Mouse (Mus musculus) left cerebral cortex, adult 2 months (tissue): ENCODE measurements around the gene Gnai3. TPM values are rescaled to one million over a fixed set of nuclear protein-coding genes. Genes with fewer than 3 reads are reported as not detected.

Experiments
- DNase-seq, 2 experiments: peaks; one replicate each; pipeline ENCODE4 v3.0.0; 2021 to 2022; ENCODE audit warnings: low spot score in 2 of 2, mixed read lengths in 1 of 2; ENCODE audit errors: extremely low spot score in 1 of 2
- H3K27ac ChIP-seq: fragments of 200-600 bp; 2 replicates; pipeline ENCODE4 v1.8.1; 2022
- H3K4me3 ChIP-seq: fragments of 200-600 bp; 2 replicates; pipeline ENCODE4 v1.8.1; 2022
- CTCF ChIP-seq: fragments of 200-600 bp; IDR thresholded peaks from 2 replicates; pipeline ENCODE4 v1.8.1; 2022; ENCODE audit warnings: antibody characterized with exemption, mild to moderate bottlenecking, moderate library complexity
- intact Hi-C: fragments of 180-260 bp; cut with DNase I; formaldehyde crosslinking; loops from one replicate; pipeline ENCODE4 v1.15.1; 2025
- total RNA-seq, 2 experiments: library from RNA; stranded (reverse); gene quantifications; 2 replicates each; pipeline ENCODE4 v1.2.3; 2021

The Gnai3 gene
- total RNA-seq, 2 experiments from 2014 or later = 26.9 to 28.6 TPM

DNA sequence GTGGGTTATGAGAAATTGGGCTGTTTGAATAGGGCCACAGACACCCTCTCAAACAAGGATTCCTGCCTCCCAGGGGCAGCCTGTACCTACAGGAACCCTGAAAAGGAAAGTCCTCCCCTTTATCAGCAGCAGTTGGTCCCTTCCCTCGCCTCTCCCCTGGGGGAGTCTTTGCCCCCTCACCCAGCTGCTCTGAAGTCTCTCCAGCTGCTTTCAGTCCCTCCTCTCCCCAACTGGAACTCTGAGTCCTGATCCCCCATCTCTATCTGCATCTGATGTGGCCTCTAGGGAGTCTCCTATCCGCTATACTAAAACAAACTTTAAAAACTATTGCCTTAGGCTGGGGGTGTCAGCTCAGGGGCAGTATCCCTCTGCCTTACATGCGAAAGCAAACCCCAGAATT lies 58.6 kb downstream of the Gnai3 start:
- no peak overlapping the region for H3K4me3 ChIP-seq
- H3K27ac ChIP-seq = no peak overlapping the region
- no peak for DNase-seq
- intact Hi-C loops = loop anchor here (5.0 kb wide), 1 partner anchor 60 kb away; the partner anchor contains the start of gene Gnai3
- TF ChIP-seq CTCF = no peak

DNA sequence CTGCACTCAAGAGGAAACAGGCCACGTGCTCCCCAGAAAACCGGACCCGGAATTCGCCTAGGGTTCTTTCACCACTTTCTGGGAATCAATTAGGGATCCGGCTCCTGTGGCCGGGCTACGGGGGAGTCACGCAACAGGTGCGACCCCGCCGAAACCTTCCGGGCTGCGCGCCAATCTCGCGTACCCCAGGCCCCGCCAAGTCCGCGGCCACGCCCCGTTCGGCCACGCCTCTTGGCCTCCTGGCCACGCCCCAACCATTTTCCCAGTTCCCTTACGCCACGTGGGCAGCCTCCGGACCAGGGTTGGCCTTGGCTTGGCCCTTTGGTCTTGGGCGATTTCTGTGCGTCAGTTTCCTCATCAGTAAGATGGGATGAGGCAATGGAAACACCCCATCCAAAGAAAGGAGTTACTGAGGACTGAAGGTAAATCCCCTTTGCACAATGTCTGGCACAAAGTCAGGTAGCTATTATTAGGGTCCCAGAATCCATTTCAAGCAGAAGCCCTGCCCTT lies 59.4 kb downstream of the Gnai3 start, which contains the start of gene Ampd2:
Ampd2 (minus strand) TSS at position 182 of the 510 bp plus-strand sequence.
- DNase-seq = peak in 1 of 2 experiments; percentile 48
- Histone ChIP-seq H3K27ac (peak within 1 kb of the TSS; percentile 85), H3K4me3 (peak within 1 kb of the TSS; percentile 73)
- no peak for TF ChIP-seq CTCF
- intact Hi-C loops = loop anchor here (5.0 kb wide), 1 partner anchor 61 kb away; the partner anchor contains the start of gene Gnai3

- peak overlapping the region; percentile 73 for H3K4me3 ChIP-seq
- peak overlapping the region; percentile 85 for H3K27ac ChIP-seq
- intact Hi-C loops = loop anchor here (5.0 kb wide), 1 partner anchor 61 kb away; the partner anchor contains the start of gene Gnai3
- no peak for TF ChIP-seq CTCF
- peak; percentile 42 to 53 for DNase-seq
Observed at GRCm38 (mm10) chr3:108085721-108086469, 60.1 kb downstream of the Gnai3 start.

DNA sequence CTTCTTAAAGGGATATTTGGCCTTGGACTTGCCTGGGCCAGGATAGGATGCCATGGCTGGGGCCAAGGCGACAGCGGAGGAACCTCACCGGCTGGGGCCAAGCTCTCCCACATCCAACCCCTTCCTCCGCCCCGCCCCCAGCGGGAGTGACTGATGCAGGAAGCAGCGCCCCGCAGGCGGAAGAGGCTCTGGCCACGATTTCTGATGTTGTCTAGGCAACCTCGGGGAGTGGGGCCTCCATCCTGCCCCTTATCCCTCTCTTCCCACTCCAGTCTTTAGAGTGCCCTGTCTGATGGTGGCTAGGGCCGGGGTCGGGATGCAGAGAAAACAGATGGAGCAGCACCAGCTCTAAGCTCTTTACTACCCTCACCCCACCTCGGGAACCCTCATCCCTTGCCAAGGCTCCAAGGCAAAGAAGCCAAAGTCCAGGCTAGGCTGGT lies 60.6 kb downstream of the Gnai3 start:
- Histone ChIP-seq H3K27ac (peak overlapping the region; percentile 85), H3K4me3 (peak overlapping the region; percentile 73)
- intact Hi-C loops = loop anchor here (5.0 kb wide), 1 partner anchor 62 kb away; the partner anchor contains the start of gene Gnai3
- peak; percentile 23 for TF ChIP-seq CTCF
- peak; percentile 87 to 91 for DNase-seq

GRCm38 (mm10) chr3:108084767-108085270 lies 61.1 kb downstream of the Gnai3 start:
- TF ChIP-seq CTCF = no peak
- Histone ChIP-seq H3K4me3 (peak overlapping the region; percentile 73), H3K27ac (peak overlapping the region; percentile 85)
- DNase-seq = peak in 1 of 2 experiments; percentile 30
- intact Hi-C loops = loop anchor here (5.0 kb wide), 1 partner anchor 62 kb away; the partner anchor contains the start of gene Gnai3

DNA sequence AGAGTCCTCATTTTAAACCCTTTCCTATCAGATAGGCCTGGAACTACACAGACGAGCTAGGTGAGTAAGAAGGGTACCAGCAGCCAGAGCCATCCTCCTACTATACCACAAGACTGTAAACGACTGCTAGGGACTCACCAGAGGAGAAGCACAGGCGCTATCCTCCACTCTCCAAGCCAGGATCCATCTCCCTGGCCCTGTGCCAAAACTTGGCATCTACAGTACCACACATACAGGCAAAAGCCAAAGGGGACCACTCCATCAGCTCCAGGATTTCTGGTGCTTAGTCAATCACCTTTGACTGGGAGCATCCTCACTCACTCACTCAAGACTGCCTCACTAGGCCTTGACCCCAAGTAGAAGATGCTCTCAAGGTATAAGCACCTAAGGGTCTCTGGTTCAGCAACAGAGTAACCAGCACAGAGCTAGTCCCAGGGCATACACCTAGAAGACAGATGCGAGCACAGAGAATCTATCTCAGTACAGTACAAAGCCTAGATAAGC lies 62.0 kb downstream of the Gnai3 start:
- peak overlapping the region; percentile 73 for H3K4me3 ChIP-seq
- DNase-seq = peak in 1 of 2 experiments; percentile 7
- H3K27ac ChIP-seq = no peak overlapping the region
- no peak for TF ChIP-seq CTCF
- intact Hi-C loops = no loop called here

DNA sequence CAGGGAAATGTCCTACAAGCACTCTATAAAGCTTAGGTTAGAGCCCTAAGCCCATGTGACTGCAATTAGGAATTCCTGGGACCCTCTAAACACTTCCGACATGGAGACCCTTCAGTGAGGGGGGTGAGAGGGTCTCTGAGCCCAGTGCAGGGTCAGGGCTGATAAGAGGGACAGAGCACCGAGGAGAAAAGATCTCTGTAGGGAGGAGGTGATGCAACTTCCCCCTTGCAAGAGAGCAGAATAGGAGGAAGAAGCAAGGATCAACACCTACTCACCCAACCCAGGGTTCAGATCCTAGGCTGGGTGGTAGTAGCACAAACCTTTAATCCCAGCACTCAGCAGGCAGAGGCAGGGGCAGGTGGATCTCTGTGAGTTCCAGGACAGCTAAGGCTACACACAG lies 62.8 kb downstream of the Gnai3 start:
- Histone ChIP-seq H3K27ac (no peak overlapping the region), H3K4me3 (no peak overlapping the region)
- DNase-seq = no peak
- TF ChIP-seq CTCF = no peak
- intact Hi-C loops = no loop called here

- TF ChIP-seq CTCF = no peak
- 0 out of 2 replicates have a peak overlapping the region, but pooled peaks have one; percentile 11 for H3K27ac ChIP-seq
- intact Hi-C loops = no loop called here
- H3K4me3 ChIP-seq = no peak overlapping the region
- no peak for DNase-seq
Observed at GRCm38 (mm10) chr3:108082251-108082875, 63.6 kb downstream of the Gnai3 start.

- DNase-seq = no peak
- intact Hi-C loops = no loop called here
- H3K27ac ChIP-seq = 0 out of 2 replicates have a peak overlapping the region, but pooled peaks have one; percentile 11
Observed at GRCm38 (mm10) chr3:108081681-108082080, 64.3 kb downstream of the Gnai3 start.

DNA sequence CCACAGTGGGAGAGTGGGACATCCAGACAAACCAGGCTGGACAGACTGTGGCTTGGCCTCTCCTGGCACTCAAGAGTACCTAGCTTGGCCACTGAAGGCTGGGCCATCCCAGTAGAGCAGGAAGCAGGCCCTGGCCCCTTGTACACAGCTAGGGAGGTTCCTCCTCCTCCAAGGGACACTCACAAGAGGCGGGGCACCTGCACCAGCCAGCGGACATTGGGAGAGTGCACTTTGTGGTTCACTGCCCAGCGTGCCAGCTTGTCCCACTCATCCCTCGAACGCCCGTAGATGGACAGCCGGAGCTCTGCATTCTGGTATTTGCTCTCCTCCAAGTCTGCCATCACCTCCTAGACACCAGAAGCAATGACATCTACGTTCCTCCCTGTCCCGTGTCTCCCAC lies 69.1 kb downstream of the Gnai3 start:
- intact Hi-C loops = no loop called here
- DNase-seq = no peak
- no peak for TF ChIP-seq CTCF
- H3K27ac ChIP-seq = no peak overlapping the region
- H3K4me3 ChIP-seq = no peak overlapping the region

More at GRCm38 (mm10) chr3:108081681-108082080, 64.3 kb downstream of the Gnai3 start:
- TF ChIP-seq CTCF = no peak
- no peak overlapping the region for H3K4me3 ChIP-seq

DNA sequence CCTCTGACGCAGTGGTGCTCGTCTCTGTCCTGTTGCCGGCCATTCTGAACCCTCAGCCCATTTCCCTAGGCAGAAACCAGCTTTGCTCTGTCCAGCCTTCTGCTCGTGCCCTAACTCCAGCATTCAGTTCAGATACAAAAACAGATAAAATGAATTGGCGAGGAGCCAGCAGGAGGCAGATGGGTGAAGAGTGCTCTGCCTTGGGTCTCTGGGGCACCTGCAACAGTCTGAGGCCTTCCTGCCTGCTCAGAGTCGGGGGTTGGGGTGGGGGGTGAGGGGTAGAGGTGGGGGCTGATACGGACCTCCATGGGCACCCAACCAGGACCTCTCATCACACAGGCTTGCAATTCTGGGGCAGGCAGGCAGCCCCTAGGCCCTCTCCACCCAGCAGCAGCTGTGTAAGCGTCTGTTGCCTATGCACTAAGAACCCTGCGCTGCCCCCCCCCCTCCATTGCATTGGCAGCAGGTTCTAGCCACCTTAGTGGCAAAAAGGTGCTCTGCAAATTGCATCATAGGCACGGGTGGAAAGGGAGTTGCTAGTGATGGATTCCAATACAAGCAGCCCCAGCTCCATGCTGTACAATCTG lies 72.9 kb downstream of the Gnai3 start:
- H3K27ac ChIP-seq = no peak overlapping the region
- intact Hi-C loops = no loop called here
- H3K4me3 ChIP-seq = no peak overlapping the region
- no peak for DNase-seq
- TF ChIP-seq CTCF = no peak
